Mouse (Mus musculus) heart, embryonic 10.5 days (tissue): ENCODE measurements around the gene Nat8f5. TPM values are rescaled to one million over a fixed set of nuclear protein-coding genes. Genes with fewer than 3 reads are reported as not detected.
"Not testable (repeated sequence)": the region's sequence is repeated elsewhere in the genome, so short reads cannot be mapped to it uniquely, and the experiment has no call there.

Experiments
- DNase-seq: peaks from one replicate; pipeline ENCODE4 v3.0.0-alpha.2; 2017; ENCODE audit warnings: low spot score
- H3K27ac ChIP-seq: fragments of 300-500 bp; sonication (generic); 2 replicates; pipeline ENCODE4 v1.5.1; 2016; ENCODE audit warnings: mild to moderate bottlenecking
- H3K27me3 ChIP-seq: fragments of 300-500 bp; sonication (generic); 2 replicates; pipeline ENCODE4 v1.6.1; 2016; ENCODE audit warnings: mild to moderate bottlenecking; ENCODE audit not compliant: poor library complexity, insufficient read depth, severe bottlenecking
- H3K36me3 ChIP-seq: fragments of 300-500 bp; sonication (generic); 2 replicates; pipeline ENCODE4 v1.6.1; 2016; ENCODE audit warnings: mild to moderate bottlenecking, moderate library complexity
- H3K4me1 ChIP-seq: fragments of 300-500 bp; sonication (generic); 2 replicates; pipeline ENCODE4 v1.6.1; 2016; ENCODE audit warnings: mild to moderate bottlenecking
- H3K4me3 ChIP-seq: fragments of 300-500 bp; sonication (generic); 2 replicates; pipeline ENCODE4 v1.5.1; 2016; ENCODE audit warnings: mild to moderate bottlenecking, moderate library complexity
- H3K9me3 ChIP-seq: fragments of 300-500 bp; sonication (generic); 2 replicates; pipeline ENCODE4 v1.6.1; 2016; ENCODE audit warnings: mild to moderate bottlenecking, moderate library complexity
- WGBS: fragments of 180-500 bp; shearing (Covaris S2); methylation state at CpG from one replicate; pipeline ENCODE4 v1.1.7; 2016; 5-methylcytosine and 5-hydroxymethylcytosine counted together
- polyA plus RNA-seq: library from polyadenylated mRNA; unstranded; fragments of >200 nt; fragmentation: Nextera tagmentation; extraction: Ambion mirVana; gene quantifications from 2 replicates; pipeline ENCODE4 v1.2.1, GENCODE M21; 2016

Gene Nat8f5
- polyA plus RNA-seq, 1 experiment from 2014 or later = not detected

DNA sequence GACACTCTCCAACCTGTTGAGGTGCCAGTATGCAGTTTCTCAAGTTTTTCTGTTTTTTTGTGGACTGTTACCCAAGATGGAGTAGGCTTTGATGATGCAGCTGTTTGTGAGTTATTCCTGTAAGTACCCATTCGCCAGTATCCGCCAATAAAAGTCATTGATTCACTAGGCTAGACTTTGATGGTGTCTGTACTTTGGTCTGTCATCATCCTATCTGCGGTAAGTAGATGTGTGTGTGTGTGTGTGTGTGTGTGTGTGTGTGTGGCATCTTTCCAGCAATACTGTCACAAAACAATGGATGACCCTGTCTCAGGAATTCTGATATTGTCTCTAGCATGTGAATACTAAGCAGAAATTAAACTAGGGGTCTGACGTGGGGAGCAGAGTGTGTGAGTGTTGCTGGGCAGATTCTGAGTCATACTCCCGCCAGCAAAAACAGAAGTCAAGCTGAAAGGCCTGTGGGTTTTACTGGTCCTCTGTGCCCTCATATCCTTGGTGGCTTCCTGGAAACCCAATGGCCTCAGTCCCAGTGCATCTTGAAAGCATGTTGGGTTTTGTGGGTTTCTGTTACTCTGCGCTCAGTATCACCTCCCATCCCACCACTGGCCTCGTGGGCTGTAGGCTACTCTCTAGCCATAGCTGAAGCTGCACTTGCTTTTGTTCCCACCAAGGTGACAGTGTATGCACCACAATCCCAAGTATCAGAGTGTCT lies 30.4 kb upstream of the Nat8f5 start:
- Histone ChIP-seq H3K27ac (no peak overlapping the region), H3K4me1 (no peaks in the 10 kb centered on the region), H3K4me3 (no peak overlapping the region), H3K27me3 (no peaks in the 10 kb centered on the region), H3K36me3 (no peaks in the 10 kb centered on the region), H3K9me3 (no peaks in the 10 kb centered on the region)
- no peak for DNase-seq
- WGBS = 82% methylated on average over 7 of the region's 7 CpGs

DNA sequence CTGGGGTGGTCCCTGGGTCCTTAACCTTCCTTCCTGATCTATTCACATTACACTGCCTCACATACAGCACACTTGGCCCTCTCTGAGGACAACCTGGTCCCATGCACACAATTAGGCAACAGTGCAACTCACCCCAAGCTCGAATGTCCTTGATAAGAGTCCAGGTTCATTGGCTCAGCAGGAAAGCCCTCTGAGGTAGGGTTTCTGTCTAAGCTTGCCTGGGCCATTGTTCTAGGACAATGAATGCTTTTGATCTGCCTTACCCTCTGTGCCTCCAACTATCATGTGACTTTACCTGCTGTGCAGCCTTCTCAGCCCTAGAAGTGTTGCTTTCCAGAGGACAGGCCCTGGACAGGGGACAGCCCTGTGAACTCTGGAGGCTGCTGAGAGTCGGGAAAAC lies 28.5 kb upstream of the Nat8f5 start:
- no peak for DNase-seq
- H3K4me3 ChIP-seq = no peak overlapping the region
- WGBS = 48% methylated on average over 2 of the region's 2 CpGs
- H3K36me3 ChIP-seq = no peaks in the 10 kb centered on the region
- H3K27me3 ChIP-seq = no peaks in the 10 kb centered on the region
- H3K9me3 ChIP-seq = no peaks in the 10 kb centered on the region
- no peaks in the 10 kb centered on the region for H3K4me1 ChIP-seq
- H3K27ac ChIP-seq = no peak overlapping the region

DNA sequence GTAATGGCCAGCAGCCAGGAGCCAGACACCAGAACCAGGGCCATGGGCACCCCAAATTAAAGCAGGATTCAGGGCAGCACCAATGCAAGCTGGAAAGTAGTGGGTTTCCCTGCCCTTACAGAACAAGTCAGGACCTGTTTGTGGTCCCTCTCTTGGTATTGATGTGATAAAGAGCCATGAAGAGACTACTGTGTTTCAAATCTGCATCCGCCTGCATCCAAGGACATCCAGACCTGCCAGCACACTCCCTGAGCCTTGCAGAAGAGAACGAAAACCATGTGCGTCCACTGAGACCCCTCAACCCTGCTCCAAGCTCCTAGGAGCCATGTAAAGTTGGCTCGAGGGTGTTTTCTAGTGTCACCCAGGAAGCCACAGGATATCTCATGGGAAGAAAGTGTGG lies 27.4 kb upstream of the Nat8f5 start:
- no peak for DNase-seq
- Histone ChIP-seq H3K9me3 (no peaks in the 10 kb centered on the region), H3K4me3 (no peak overlapping the region), H3K4me1 (no peaks in the 10 kb centered on the region), H3K36me3 (no peaks in the 10 kb centered on the region), H3K27me3 (no peaks in the 10 kb centered on the region), H3K27ac (no peak overlapping the region)
- 77% methylated on average over 4 of the region's 4 CpGs for WGBS

DNA sequence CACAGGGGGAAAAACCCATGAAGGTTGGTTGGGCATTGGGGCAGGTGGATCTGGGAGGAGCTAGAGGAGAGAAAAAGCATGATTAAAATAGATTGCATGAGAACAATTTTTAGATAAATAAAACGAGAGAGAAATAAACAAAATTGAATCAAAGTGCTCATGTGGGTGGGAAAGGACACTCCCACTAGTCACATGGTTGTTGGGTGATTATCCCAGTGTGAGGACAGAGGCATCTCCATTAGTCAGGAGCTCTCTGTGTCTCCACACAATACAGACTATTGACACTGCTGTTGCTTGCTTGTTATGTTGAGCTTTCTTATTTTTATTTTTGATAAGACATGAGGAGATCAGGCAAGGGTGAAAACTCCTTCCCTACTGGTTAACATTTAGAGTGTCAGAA lies 26.1 kb upstream of the Nat8f5 start:
- Histone ChIP-seq H3K27me3 (no peaks in the 10 kb centered on the region), H3K4me3 (no peak overlapping the region)
- 35% methylated on average over 1 of the region's 1 CpGs for WGBS

DNA sequence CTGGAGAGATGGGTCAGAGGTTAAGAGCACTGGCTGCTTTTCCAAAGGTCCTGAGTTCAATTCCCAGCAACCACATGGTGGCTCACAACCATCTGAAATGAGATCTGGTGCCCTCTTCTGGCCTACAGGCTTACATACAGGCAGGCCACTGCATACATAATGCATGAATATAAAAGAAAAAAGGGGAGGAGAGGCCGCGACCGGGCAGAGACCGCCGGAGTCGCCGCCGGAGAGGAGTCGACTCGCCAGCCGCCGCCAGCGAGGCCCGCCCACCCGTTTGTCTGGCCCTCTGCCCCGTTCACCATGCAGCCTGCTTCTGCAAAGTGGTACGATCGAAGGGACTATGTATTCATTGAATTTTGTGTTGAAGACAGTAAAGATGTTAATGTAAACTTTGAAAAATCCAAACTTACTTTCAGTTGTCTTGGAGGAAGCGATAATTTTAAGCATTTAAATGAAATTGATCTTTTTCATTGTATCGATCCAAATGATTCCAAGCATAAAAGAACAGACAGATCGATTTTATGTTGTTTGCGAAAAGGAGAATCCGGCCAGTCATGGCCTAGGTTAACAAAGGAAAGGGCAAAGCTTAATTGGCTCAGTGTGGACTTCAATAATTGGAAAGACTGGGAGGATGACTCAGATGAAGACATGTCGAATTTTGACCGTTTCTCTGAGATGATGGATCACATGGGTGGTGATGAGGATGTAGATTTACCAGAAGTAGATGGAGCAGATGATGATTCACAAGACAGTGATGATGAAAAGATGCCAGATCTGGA lies 23.1 kb upstream of the Nat8f5 start:
- WGBS = 73% methylated on average over 25 of the region's 25 CpGs
- H3K36me3 ChIP-seq, H3K4me1 ChIP-seq, H3K4me3 ChIP-seq, DNase-seq, H3K27me3 ChIP-seq, H3K27ac ChIP-seq, H3K9me3 ChIP-seq: not testable (repeated sequence)

More for the DNA sequence above, 26.1 kb upstream of the Nat8f5 start:
- DNase-seq = no peak
- Histone ChIP-seq H3K9me3 (no peaks in the 10 kb centered on the region), H3K27ac (no peak overlapping the region), H3K36me3 (no peaks in the 10 kb centered on the region), H3K4me1 (no peaks in the 10 kb centered on the region)

DNA sequence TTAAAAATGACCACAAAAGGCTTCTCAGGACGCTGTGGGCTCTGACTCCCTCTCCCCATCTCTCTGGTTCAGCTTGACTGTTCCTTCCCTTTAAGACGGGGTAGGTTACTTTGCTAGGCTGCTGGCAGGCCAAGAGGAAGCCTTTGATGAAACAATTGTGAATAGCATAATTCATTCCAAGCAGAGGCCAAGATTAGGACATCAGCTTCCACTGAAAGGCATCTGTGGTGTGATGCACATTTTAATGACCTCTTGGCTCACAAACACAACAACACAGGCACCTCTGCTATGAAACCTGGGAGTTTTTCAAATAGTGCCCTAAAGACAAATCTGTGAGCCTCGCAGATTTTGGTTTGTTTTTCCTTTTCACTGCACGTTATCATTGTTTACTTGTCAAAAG lies 19.2 kb upstream of the Nat8f5 start:
- Histone ChIP-seq H3K9me3 (no peaks in the 10 kb centered on the region), H3K4me3 (no peak overlapping the region), H3K27ac (no peak overlapping the region), H3K36me3 (no peaks in the 10 kb centered on the region), H3K27me3 (no peaks in the 10 kb centered on the region), H3K4me1 (no peaks in the 10 kb centered on the region)
- 66% methylated on average over 4 of the region's 4 CpGs for WGBS
- DNase-seq = no peak

DNA sequence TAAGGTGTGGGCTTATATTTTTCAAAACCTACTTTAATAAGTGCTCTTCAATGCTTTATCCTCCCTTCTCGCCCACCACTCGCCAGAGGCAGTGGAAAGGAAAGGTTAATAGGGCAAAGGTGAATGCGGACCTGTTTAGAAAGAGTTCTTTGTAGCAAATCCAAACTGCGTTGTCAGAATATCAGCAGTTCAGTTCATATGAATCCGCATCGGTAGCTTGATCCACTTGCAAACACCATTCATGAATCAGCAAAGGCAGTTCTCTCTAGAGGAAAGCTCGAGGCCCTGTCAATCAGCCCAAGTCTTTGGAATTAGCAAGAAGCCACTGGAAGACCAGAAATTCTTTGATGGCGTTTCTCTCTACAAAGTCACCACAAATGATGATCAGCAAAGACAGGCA lies 17.9 kb upstream of the Nat8f5 start:
- Histone ChIP-seq H3K27me3 (no peaks in the 10 kb centered on the region), H3K4me1 (no peaks in the 10 kb centered on the region), H3K27ac (no peak overlapping the region), H3K36me3 (no peaks in the 10 kb centered on the region), H3K9me3 (no peaks in the 10 kb centered on the region), H3K4me3 (no peak overlapping the region)
- 74% methylated on average over 8 of the region's 8 CpGs for WGBS
- no peak for DNase-seq

DNA sequence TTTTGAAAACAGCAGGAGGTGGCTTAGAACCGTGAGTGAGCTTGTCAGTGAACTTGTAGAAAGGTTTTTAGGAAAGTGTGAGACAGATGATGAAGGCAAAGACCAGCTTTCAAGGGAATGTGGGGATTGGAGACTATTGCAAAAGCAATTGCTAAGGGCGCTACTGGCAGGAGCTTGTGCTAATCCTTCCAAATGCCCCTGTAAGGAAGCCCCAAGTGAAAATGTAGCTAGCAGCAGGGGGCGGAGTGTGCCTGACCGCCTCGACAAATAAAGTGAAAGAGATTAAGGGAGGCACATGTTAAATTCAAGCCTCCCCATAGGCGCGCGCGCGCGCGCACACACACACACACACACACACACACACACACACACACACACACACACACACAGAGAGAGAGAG lies 16.5 kb upstream of the Nat8f5 start:
- WGBS = 23% methylated on average over 12 of the region's 12 CpGs

DNA sequence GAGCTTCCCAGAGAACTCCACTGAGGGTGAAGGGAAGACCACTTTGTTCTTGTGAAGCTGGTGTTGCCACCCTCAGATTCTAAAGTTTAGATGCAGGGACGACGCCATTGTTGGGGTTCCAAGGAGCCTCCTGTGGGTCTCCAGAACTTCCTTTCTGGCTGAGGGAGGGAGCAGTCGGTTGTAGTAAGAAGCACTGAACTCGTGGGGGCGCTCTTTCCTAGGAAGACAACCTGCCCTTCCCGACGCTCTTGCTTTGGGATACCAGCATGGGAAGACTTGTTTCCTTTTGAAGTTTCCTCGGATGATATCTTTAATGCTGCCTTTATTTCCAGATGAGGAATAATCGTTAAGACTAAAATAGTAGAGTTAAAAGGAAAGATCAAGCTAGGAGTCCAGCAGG lies 16.1 kb upstream of the Nat8f5 start:
- H3K4me3 ChIP-seq, H3K9me3 ChIP-seq, H3K27ac ChIP-seq, H3K4me1 ChIP-seq, H3K36me3 ChIP-seq, H3K27me3 ChIP-seq, DNase-seq: not testable (repeated sequence)
- WGBS = 20% methylated on average over 9 of the region's 9 CpGs

More for the DNA sequence above, 16.5 kb upstream of the Nat8f5 start:
- H3K36me3 ChIP-seq, H3K4me1 ChIP-seq, H3K27me3 ChIP-seq, H3K9me3 ChIP-seq, H3K27ac ChIP-seq: not testable (repeated sequence)
- peak; percentile 81 for DNase-seq
- peak overlapping the region; percentile 31 for H3K4me3 ChIP-seq

DNA sequence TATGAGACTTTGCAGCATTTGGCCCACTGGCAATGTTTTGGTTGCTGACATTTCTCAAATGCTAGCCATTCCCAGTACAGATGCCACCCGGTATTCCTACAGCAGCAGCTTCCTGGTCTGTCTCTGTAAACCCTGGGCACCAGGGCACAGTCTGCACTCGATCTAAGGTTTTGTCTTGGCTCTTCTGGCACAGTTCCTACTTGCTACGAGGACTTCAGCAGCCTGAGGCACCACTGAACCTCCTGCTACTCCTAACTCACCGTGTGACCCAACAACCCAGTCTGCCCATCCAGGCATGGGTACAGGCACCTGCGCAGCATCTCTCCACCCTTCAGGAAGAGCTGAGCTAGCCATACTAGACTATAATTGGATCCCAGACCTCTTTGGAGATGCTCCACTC lies 15.3 kb upstream of the Nat8f5 start:
- not testable (repeated sequence) for H3K4me1 ChIP-seq, H3K27me3 ChIP-seq, H3K4me3 ChIP-seq, H3K9me3 ChIP-seq, DNase-seq, H3K27ac ChIP-seq, H3K36me3 ChIP-seq
- WGBS = 83% methylated on average over 5 of the region's 5 CpGs

DNA sequence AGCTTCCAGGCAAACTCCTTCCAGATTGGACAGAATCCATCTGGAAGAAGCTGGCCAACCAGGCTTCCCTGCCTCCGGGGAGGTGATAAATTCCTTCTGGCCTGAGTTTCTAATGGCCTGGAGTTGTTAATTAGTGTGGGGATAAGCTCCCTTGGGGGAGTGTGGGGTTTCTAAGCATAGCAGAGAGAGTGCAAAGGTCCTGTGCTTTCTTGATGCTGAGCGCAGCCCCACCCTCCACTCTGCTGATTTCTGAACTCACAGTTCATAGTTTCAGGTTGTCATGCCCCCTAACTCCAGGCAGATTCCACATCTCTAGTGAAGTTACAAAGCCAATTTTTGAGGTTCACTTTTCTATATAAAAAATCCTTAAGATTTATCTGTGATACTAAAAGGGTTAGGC lies 14.3 kb upstream of the Nat8f5 start:
- not testable (repeated sequence) for H3K27me3 ChIP-seq, DNase-seq, H3K27ac ChIP-seq, H3K4me1 ChIP-seq, H3K36me3 ChIP-seq, H3K9me3 ChIP-seq, H3K4me3 ChIP-seq
- 61% methylated on average over 1 of the region's 2 CpGs for WGBS

DNA sequence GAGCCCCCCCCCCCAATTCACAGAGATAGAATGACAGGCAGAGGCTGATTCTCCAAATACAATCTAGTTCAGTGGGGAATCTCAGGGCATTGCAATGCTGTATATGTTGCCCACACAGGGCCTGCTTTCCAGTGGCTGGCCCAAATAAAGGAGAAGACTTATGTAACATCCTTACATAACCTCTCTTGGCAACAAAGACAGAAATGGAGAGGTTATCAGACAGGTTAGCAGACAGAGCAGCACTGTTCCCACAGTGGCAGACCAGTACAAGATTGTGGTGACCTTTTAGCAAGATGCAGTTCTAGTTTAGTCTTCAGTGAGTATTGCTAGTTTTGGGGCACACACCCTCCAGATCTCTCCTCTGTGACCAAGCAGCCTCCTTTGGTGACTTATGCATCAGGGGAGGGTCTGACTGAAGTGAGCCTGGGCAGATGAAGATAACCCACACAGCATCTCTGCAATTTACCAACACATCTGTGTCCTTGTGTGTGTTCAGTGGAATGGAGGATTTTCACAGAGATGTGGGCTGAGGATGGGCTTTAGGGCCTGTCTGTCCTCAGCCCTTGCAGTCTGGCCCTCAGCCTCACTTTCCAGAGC lies 13.8 kb upstream of the Nat8f5 start:
- not testable (repeated sequence) for H3K36me3 ChIP-seq, DNase-seq, H3K27ac ChIP-seq, H3K27me3 ChIP-seq, H3K4me1 ChIP-seq, H3K9me3 ChIP-seq, H3K4me3 ChIP-seq

DNA sequence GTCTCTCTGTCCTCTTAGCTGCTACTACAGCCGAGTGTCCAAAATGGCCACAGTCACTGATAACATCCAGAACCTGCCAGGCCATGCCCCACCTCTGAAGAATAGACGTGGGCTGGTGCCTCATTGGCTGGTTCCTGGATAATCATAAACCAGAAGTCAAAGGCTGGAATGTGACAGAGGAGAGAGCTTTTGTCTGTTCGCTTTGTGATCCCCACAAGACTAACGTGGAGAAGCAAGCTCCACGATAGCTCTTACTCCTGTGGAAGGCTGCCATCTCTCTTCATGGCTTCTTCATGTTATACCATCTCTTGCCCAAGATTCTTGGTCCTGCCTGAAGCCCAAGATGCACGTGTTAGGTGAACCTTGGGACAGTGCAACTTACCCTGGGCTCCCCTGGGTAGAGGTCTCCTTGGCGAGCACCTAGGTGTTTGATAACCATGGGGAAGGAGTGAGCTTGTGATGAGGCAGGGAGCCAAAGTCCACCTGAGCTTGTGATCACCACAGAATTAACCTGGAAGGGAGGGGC lies 11.1 kb upstream of the Nat8f5 start, which contains the start of gene Nat8:
TSS of gene Nat8 (minus strand) at position 287 of the 526 bp plus-strand sequence.
- 74% methylated on average over 7 of the region's 7 CpGs for WGBS
- no peaks in the 10 kb centered on the region for H3K27me3 ChIP-seq
- no peaks in the 10 kb centered on the region for H3K4me1 ChIP-seq
- no peaks in the 10 kb centered on the region for H3K36me3 ChIP-seq
- H3K4me3 ChIP-seq = no peak within 1 kb of the TSS
- DNase-seq = no peak
- H3K9me3 ChIP-seq = no peaks in the 10 kb centered on the region
- no peak within 1 kb of the TSS for H3K27ac ChIP-seq
